Mouse (Mus musculus): ENCODE measurements around the gene 9230113P08Rik. TPM values are rescaled to one million over a fixed set of nuclear protein-coding genes. Genes with fewer than 3 reads are reported as not detected.
A peak's percentile ranks its signal among the peaks of the same experiment; 100 is the strongest.
"Not testable (repeated sequence)": the region's sequence is repeated elsewhere in the genome, so short reads cannot be mapped to it uniquely, and the experiment has no call there.

The 9230113P08Rik gene
- total RNA-seq (2022) = under 1 TPM in 2 of 4 experiments, not detected in 2; 0.17 to 0.19 TPM

GRCm38 (mm10) chr9:35908123-35908522 lies at the start of gene 9230113P08Rik:
TSS of gene 9230113P08Rik (plus strand) at chr9:35908423.
- not testable (repeated sequence) for DNase-seq (ENCODE audit: low spot score in 2 of 2)

- peak in 1 of 2 experiments; percentile 47 for DNase-seq (ENCODE audit: low spot score in 2 of 2)
Measured at GRCm38 (mm10) chr9:35893112-35893511, 15.1 kb upstream of the 9230113P08Rik start.

GRCm38 (mm10) chr9:35904494-35904893 lies 3.7 kb upstream of the 9230113P08Rik start:
- DNase-seq (ENCODE audit: low spot score in 2 of 2) = peak in 1 of 2 experiments; percentile 80

GRCm38 (mm10) chr9:35930817-35931216 lies 22.6 kb downstream of the 9230113P08Rik start:
- no peak for DNase-seq (ENCODE audit: low spot score in 2 of 2)

Other genes with a start within 250 kb of the 9230113P08Rik start
- not detected for gene Pate1, start 221.0 kb upstream of the 9230113P08Rik start, total RNA-seq (2022)
- not detected for gene Gm17677, start 167.4 kb upstream of the 9230113P08Rik start, total RNA-seq (2022)
- gene Gm17727, start 130.3 kb upstream of the 9230113P08Rik start, total RNA-seq (2022) = not detected
- not detected for gene Gm27235, start 118.3 kb upstream of the 9230113P08Rik start, total RNA-seq (2022)
- not detected for gene D730048I06Rik, start 118.3 kb upstream of the 9230113P08Rik start, total RNA-seq (2022)
- gene 9230110F15Rik, start 64.3 kb upstream of the 9230113P08Rik start, total RNA-seq (2022) = not detected
- not detected for gene Gm5916, start 220.4 kb downstream of the 9230113P08Rik start, total RNA-seq (2022)

All from left cerebral cortex, adult 8-10 months (tissue).